Mouse (Mus musculus): ENCODE measurements around the gene Olfr401.
"Not testable (repeated sequence)": the region's sequence is repeated elsewhere in the genome, so short reads cannot be mapped to it uniquely, and the experiment has no call there.

The Olfr401 gene

GRCm38 (mm10) chr11:74113412-74113811 is at the start of gene Olfr401:
Gene Olfr401, plus strand, starts transcription at chr11:74113712.
- no peak for DNase-seq (ENCODE audit: low spot score in 2 of 2)

- DNase-seq (ENCODE audit: low spot score in 2 of 2), result no peak
Observed at GRCm38 (mm10) chr11:74069655-74070054, 43.9 kb upstream of the Olfr401 start, which contains the start of gene Zfp616. Gene Zfp616, plus strand, starts transcription at chr11:74069955.

- no peak for DNase-seq (ENCODE audit: low spot score in 2 of 2)
Observed at GRCm38 (mm10) chr11:74100724-74101123, 12.8 kb upstream of the Olfr401 start.

- DNase-seq (ENCODE audit: low spot score in 2 of 2), result no peak
Observed at GRCm38 (mm10) chr11:74101507-74101906, 12.0 kb upstream of the Olfr401 start.

- no peak for DNase-seq (ENCODE audit: low spot score in 2 of 2)
Observed at GRCm38 (mm10) chr11:74105066-74105465, 8.4 kb upstream of the Olfr401 start.

- not testable (repeated sequence) for DNase-seq (ENCODE audit: low spot score in 2 of 2)
Observed at GRCm38 (mm10) chr11:74140001-74140400, 26.5 kb downstream of the Olfr401 start.

- DNase-seq (ENCODE audit: low spot score in 2 of 2), result no peak
Observed at GRCm38 (mm10) chr11:74145866-74146265, 32.4 kb downstream of the Olfr401 start.

- DNase-seq (ENCODE audit: low spot score in 2 of 2), result no peak
Observed at GRCm38 (mm10) chr11:74153229-74153628, 39.7 kb downstream of the Olfr401 start, which contains the start of gene Olfr402. Gene Olfr402, plus strand, starts transcription at chr11:74153529.

GRCm38 (mm10) chr11:74168771-74169170 is 55.3 kb downstream of the Olfr401 start:
- DNase-seq (ENCODE audit: low spot score in 2 of 2), result no peak

Data from urinary bladder, postnatal 4 days (tissue).